Mouse (Mus musculus) duodenum, adult 2 months (tissue): ENCODE results near the gene Hoxb9. TPM values are rescaled to one million over a fixed set of nuclear protein-coding genes. Genes with fewer than 3 reads are reported as not detected.

Experiments used
- polyA plus RNA-seq: library from polyadenylated mRNA; depleted of rRNA; stranded (reverse); fragments of >200 nt; gene quantifications from 2 replicates; pipeline ENCODE4 v1.2.3, GENCODE M21; 2012; ENCODE audit warnings: low replicate concordance; rRNA removed

The Hoxb9 gene
- 0.07 and 0.15 TPM in 2 replicates for polyA plus RNA-seq

DNA sequence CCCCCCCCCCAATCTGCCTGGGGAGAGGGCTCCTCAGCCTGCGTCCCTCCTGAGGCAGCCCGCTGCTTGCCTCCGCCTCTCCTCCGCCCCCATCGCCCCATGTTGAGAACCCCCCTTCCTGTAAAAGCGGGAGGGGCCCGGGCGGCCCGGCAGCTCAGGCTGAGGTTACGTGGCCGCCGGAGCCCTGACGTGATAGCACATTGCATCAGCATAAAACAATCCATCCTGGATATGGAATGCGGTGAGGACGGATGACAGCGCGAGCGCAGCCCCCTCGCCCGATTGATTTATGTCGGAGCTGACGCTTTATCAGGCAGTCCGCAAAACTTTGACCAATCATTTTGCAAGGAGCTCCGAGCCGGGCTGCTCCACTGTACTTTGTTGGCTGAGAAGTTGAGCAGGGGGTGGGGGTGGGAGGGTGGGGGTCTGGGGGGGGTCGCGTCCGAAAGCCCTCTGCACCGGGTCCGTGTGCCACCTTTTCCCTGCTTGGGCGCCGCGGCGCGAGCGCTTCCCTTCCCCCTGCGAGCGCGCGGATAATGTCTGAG, at the start of gene Hoxb9:
Hoxb9 (plus strand) TSS at position 462 of the 545 bp plus-strand sequence.

GRCm38 (mm10) chr11:96281855-96282570, 10.8 kb downstream of the Hoxb9 start, which contains the start of gene Hoxb8:
TSS of gene Hoxb8 (plus strand) at chr11:96281905.

DNA sequence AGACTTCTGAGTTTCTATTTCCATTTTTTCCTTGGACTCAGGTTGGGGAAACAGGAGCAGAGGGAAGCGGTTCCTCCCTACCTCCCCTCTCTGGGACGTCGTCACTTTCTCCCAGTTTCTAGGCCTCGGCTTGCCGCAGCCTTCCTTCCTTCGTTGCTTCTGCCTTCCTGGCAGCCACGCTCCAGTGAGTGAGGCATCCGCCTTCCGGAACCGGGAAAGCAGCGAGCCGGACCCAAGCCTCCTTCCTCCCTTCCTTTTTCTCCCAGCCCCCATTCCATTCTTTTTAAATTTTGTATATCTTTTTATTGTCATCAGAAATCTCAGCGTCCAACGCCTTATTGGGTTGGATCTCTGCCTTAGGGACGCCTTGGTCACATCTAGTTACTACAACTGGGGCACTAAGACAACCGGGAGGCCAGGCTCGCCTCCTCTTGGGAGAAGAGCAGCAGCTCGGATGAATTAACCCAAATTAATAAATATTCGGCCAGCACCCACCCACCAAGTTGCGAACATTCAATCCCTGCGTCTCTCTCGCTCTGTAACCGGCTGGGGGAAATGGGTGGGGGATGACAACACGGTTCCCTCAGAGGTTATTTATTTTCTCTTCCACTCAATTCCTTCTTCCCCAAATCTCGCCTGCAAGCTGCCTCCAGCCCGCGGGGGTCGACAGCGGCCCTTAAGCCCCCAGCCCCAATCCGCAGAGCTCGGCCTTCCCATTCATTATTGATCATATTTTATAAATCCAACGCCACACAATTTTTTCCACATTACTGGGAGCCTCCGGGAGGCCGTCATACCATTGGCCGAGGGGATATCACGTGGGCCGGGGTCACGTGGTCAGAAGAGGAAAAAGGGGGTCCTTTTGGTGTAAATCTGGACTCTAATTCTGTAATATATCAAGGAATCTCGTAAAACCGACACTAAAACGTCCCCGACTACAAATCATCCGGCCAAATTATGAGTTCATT, 14.8 kb downstream of the Hoxb9 start, which contains the start of gene Hoxb7:
Hoxb7 (plus strand) TSS at position 853 of the 968 bp plus-strand sequence.

GRCm38 (mm10) chr11:96291681-96292564, 20.7 kb downstream of the Hoxb9 start, which contains the start of gene Hoxb6:
TSS of gene Hoxb6 (plus strand) at chr11:96292476.

GRCm38 (mm10) chr11:96303151-96304099, 32.2 kb downstream of the Hoxb9 start, which contains the start of gene Hoxb5:
TSS of gene Hoxb5 (plus strand) at chr11:96303336.

DNA sequence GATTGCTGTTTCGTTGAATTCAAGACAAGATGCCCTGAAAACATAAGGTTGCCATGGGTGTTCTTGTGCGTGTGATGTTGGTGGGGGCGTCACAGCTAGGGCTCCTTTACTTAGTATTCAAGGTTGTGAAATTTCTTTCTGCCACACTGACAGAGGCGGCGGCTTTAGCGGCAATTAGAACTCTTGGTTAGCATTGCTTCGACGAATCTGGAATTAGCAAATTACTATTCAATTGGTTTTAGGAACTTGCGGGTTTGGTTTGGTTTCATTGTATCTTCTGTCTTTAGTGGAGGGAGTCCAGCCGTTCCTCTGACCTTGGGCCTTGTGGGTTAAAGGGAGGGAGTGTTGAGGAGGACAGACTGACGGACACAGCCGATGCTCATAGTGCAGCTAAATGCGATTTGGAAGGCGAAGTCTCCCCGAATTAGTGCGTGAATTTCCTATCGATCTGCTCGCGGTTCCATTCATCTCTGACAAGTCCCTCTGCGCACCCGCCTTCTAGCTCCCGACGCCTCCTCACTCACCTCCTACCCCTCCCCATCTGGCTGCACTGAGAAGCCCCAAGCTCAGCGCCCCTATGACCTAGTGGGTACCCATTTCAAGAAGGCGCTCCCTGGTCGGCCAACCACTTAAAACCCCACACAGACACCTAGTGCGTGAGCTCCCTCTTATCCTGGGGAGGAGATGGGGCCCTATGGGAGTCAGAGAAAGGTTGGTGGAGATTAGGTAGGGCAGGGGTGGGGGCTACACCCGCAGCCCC, 46.5 kb downstream of the Hoxb9 start, which contains the start of gene Hoxb4:
Hoxb4 (plus strand) TSS at position 660 of the 760 bp plus-strand sequence.

GRCm38 (mm10) chr11:96323154-96323553, 51.9 kb downstream of the Hoxb9 start, which contains the start of gene Hoxb3:
TSS of gene Hoxb3 (plus strand) at chr11:96323326.

Other genes starting within 250 kb of the Hoxb9 start
- 29.2 and 58.2 TPM in 2 replicates for gene Gip, start 246.9 kb upstream of the Hoxb9 start, polyA plus RNA-seq
- 12.5 and 20.3 TPM in 2 replicates for gene Snf8, start 236.6 kb upstream of the Hoxb9 start, polyA plus RNA-seq
- 13.4 and 17.6 TPM in 2 replicates for gene Ube2z, start 206.1 kb upstream of the Hoxb9 start, polyA plus RNA-seq
- 1,425 and 1,729 TPM in 2 replicates for gene Atp5g1, start 195.8 kb upstream of the Hoxb9 start, polyA plus RNA-seq
- gene Calcoco2, start 159.5 kb upstream of the Hoxb9 start, polyA plus RNA-seq: not detected in 2 replicates
- gene Ttll6, start 137.7 kb upstream of the Hoxb9 start, polyA plus RNA-seq: 0.18 TPM in 1 of 2 replicates, not detected in the other
- gene Hoxb13, start 77.1 kb upstream of the Hoxb9 start, polyA plus RNA-seq: 0.04 and 0.38 TPM in 2 replicates
- gene Hoxb8, start 10.4 kb downstream of the Hoxb9 start, polyA plus RNA-seq: 0.51 and 6.0 TPM in 2 replicates
- gene Hoxb7, start 15.2 kb downstream of the Hoxb9 start, polyA plus RNA-seq: 0.23 and 1.7 TPM in 2 replicates
- 1.3 and 11.0 TPM in 2 replicates for gene Hoxb6, start 21.0 kb downstream of the Hoxb9 start, polyA plus RNA-seq
- 3.1 and 4.1 TPM in 2 replicates for gene Hoxb5, start 31.9 kb downstream of the Hoxb9 start, polyA plus RNA-seq
- 4.6 and 4.9 TPM in 2 replicates for gene Hoxb4, start 46.8 kb downstream of the Hoxb9 start, polyA plus RNA-seq
- gene Hoxb3, start 51.9 kb downstream of the Hoxb9 start, polyA plus RNA-seq: 3.2 and 6.5 TPM in 2 replicates
- 15.3 and 16.3 TPM in 2 replicates for gene Hoxb2, start 79.1 kb downstream of the Hoxb9 start, polyA plus RNA-seq
- not detected in 2 replicates for gene Hoxb1, start 94.3 kb downstream of the Hoxb9 start, polyA plus RNA-seq
- gene Skap1, start 193.1 kb downstream of the Hoxb9 start, polyA plus RNA-seq: 0.97 and 1.8 TPM in 2 replicates